Mouse (Mus musculus) forebrain, embryonic 10.5 days (tissue): ENCODE results near the gene Mtnr1a. TPM values are rescaled to one million over a fixed set of nuclear protein-coding genes. Genes with fewer than 3 reads are reported as not detected.

Experiments used
- DNase-seq: peaks from one replicate; pipeline ENCODE4 v3.0.0-alpha.2; 2017; ENCODE audit warnings: low spot score; ENCODE audit errors: extremely low spot score
- H3K27ac ChIP-seq: fragments of 300-500 bp; sonication (generic); 2 replicates; pipeline ENCODE4 v1.5.1; 2016; ENCODE audit warnings: mild to moderate bottlenecking
- H3K27me3 ChIP-seq: fragments of 300-500 bp; sonication (generic); 2 replicates; pipeline ENCODE4 v1.6.1; 2016; ENCODE audit warnings: mild to moderate bottlenecking; ENCODE audit not compliant: poor library complexity, severe bottlenecking
- H3K36me3 ChIP-seq: fragments of 300-500 bp; sonication (generic); replicated peaks from 2 replicates; pipeline ENCODE4 v1.6.1; 2016; ENCODE audit warnings: mild to moderate bottlenecking, moderate library complexity
- H3K4me1 ChIP-seq: fragments of 300-500 bp; sonication (generic); 2 replicates; pipeline ENCODE4 v1.6.1; 2016
- H3K4me3 ChIP-seq: fragments of 300-500 bp; sonication (generic); 2 replicates; pipeline ENCODE4 v1.5.1; 2016; ENCODE audit warnings: mild to moderate bottlenecking, moderate library complexity
- H3K9me3 ChIP-seq: fragments of 300-500 bp; sonication (generic); 2 replicates; pipeline ENCODE4 v1.6.1; 2016; ENCODE audit warnings: mild to moderate bottlenecking, moderate library complexity
- WGBS: fragments of 180-500 bp; shearing (Covaris S2); methylation state at CpG from one replicate; pipeline ENCODE4 v1.1.7; 2016; 5-methylcytosine and 5-hydroxymethylcytosine counted together
- polyA plus RNA-seq: library from polyadenylated mRNA; unstranded; fragments of >200 nt; fragmentation: Nextera tagmentation; extraction: Ambion mirVana; gene quantifications from 2 replicates; pipeline ENCODE4 v1.2.1, GENCODE M21; 2016

Gene Mtnr1a
- 0.09 and 0.10 TPM in 2 replicates for polyA plus RNA-seq

- no peaks in the 10 kb centered on the region for H3K36me3 ChIP-seq
- peak within 1 kb of the TSS; percentile 52 for H3K4me3 ChIP-seq
- peaks cover 15% of the 10 kb centered on the region for H3K27me3 ChIP-seq
- no peaks in the 10 kb centered on the region for H3K9me3 ChIP-seq
- peaks cover 20% of the 10 kb centered on the region for H3K4me1 ChIP-seq
- WGBS, result 10% methylated on average over 29 of the region's 29 CpGs
- DNase-seq, result peak; percentile 92
- peak within 1 kb of the TSS; percentile 74 for H3K27ac ChIP-seq
These were observed at the start of gene Mtnr1a for GRCm38 (mm10) chr8:45068759-45069386. TSS of gene Mtnr1a (plus strand) at chr8:45069137.

GRCm38 (mm10) chr8:45019241-45019640 lies 49.7 kb upstream of the Mtnr1a start:
- no peaks in the 10 kb centered on the region for H3K4me1 ChIP-seq
- H3K27me3 ChIP-seq, result no peaks in the 10 kb centered on the region
- peaks cover 99% of the 10 kb centered on the region for H3K36me3 ChIP-seq
- no peak overlapping the region for H3K4me3 ChIP-seq
- DNase-seq, result no peak
- H3K9me3 ChIP-seq, result peaks cover 10% of the 10 kb centered on the region
- no peak overlapping the region for H3K27ac ChIP-seq
- WGBS, result 82% methylated on average over 5 of the region's 5 CpGs

GRCm38 (mm10) chr8:45021171-45021570 lies 47.8 kb upstream of the Mtnr1a start:
- H3K27me3 ChIP-seq, result no peaks in the 10 kb centered on the region
- no peak for DNase-seq
- 95% methylated on average over 5 of the region's 5 CpGs for WGBS
- peaks cover 21% of the 10 kb centered on the region for H3K9me3 ChIP-seq
- peaks cover 99% of the 10 kb centered on the region for H3K36me3 ChIP-seq
- H3K27ac ChIP-seq, result no peak overlapping the region
- H3K4me1 ChIP-seq, result no peaks in the 10 kb centered on the region
- H3K4me3 ChIP-seq, result no peak overlapping the region

GRCm38 (mm10) chr8:45021911-45022665 lies 46.8 kb upstream of the Mtnr1a start:
- no peak overlapping the region for H3K27ac ChIP-seq
- peaks cover 99% of the 10 kb centered on the region for H3K36me3 ChIP-seq
- WGBS, result 96% methylated on average over 21 of the region's 21 CpGs

GRCm38 (mm10) chr8:45028081-45028497 lies 40.8 kb upstream of the Mtnr1a start:
- DNase-seq, result no peak
- WGBS, result 85% methylated on average over 6 of the region's 6 CpGs

More at GRCm38 (mm10) chr8:45021911-45022665, 46.8 kb upstream of the Mtnr1a start:
- DNase-seq, result no peak
- Histone ChIP-seq H3K4me1 (no peaks in the 10 kb centered on the region), H3K27me3 (no peaks in the 10 kb centered on the region), H3K4me3 (no peak overlapping the region), H3K9me3 (peaks cover 21% of the 10 kb centered on the region)

GRCm38 (mm10) chr8:45038350-45038749 lies 30.6 kb upstream of the Mtnr1a start:
- 82% methylated on average over 15 of the region's 15 CpGs for WGBS
- H3K36me3 ChIP-seq, result peaks cover 100% of the 10 kb centered on the region
- H3K27me3 ChIP-seq, result no peaks in the 10 kb centered on the region
- no peak overlapping the region for H3K4me3 ChIP-seq
- no peaks in the 10 kb centered on the region for H3K4me1 ChIP-seq
- no peak overlapping the region for H3K27ac ChIP-seq
- H3K9me3 ChIP-seq, result peaks cover 3% of the 10 kb centered on the region; the same call in 1 of the 2 replicates
- DNase-seq, result no peak

More at GRCm38 (mm10) chr8:45028081-45028497, 40.8 kb upstream of the Mtnr1a start:
- H3K27ac ChIP-seq, result no peak overlapping the region
- peaks cover 21% of the 10 kb centered on the region for H3K9me3 ChIP-seq
- H3K4me3 ChIP-seq, result no peak overlapping the region
- H3K36me3 ChIP-seq, result peaks cover 98% of the 10 kb centered on the region
- no peaks in the 10 kb centered on the region for H3K4me1 ChIP-seq
- H3K27me3 ChIP-seq, result no peaks in the 10 kb centered on the region

- no peak overlapping the region for H3K4me3 ChIP-seq
- peaks cover 100% of the 10 kb centered on the region for H3K36me3 ChIP-seq
- 96% methylated on average over 26 of the region's 26 CpGs for WGBS
- no peaks in the 10 kb centered on the region for H3K4me1 ChIP-seq
- peaks cover 3% of the 10 kb centered on the region; the same call in 1 of the 2 replicates for H3K9me3 ChIP-seq
- no peak overlapping the region for H3K27ac ChIP-seq
- no peaks in the 10 kb centered on the region for H3K27me3 ChIP-seq
- DNase-seq, result no peak
These were observed 24.8 kb upstream of the Mtnr1a start for GRCm38 (mm10) chr8:45044160-45044559.

GRCm38 (mm10) chr8:45050451-45050850 lies 18.5 kb upstream of the Mtnr1a start:
- no peaks in the 10 kb centered on the region for H3K4me1 ChIP-seq
- no peaks in the 10 kb centered on the region for H3K27me3 ChIP-seq
- 93% methylated on average over 8 of the region's 8 CpGs for WGBS
- peaks cover 2% of the 10 kb centered on the region; the same call in 1 of the 2 replicates for H3K9me3 ChIP-seq
- H3K27ac ChIP-seq, result no peak overlapping the region
- peaks cover 98% of the 10 kb centered on the region for H3K36me3 ChIP-seq
- H3K4me3 ChIP-seq, result no peak overlapping the region
- no peak for DNase-seq

- H3K4me1 ChIP-seq, result no peaks in the 10 kb centered on the region
- no peak overlapping the region for H3K4me3 ChIP-seq
- H3K27me3 ChIP-seq, result no peaks in the 10 kb centered on the region
- 97% methylated on average over 30 of the region's 30 CpGs for WGBS
- no peak overlapping the region for H3K27ac ChIP-seq
- DNase-seq, result no peak
- H3K9me3 ChIP-seq, result peaks cover 5% of the 10 kb centered on the region; the same call in 1 of the 2 replicates
- H3K36me3 ChIP-seq, result peaks cover 97% of the 10 kb centered on the region
These were observed 17.7 kb upstream of the Mtnr1a start for GRCm38 (mm10) chr8:45051236-45051635.

GRCm38 (mm10) chr8:45052205-45052604 lies 16.7 kb upstream of the Mtnr1a start:
- Histone ChIP-seq H3K4me1 (no peaks in the 10 kb centered on the region), H3K27me3 (no peaks in the 10 kb centered on the region), H3K36me3 (peaks cover 87% of the 10 kb centered on the region), H3K9me3 (peaks cover 5% of the 10 kb centered on the region; the same call in 1 of the 2 replicates), H3K4me3 (no peak overlapping the region), H3K27ac (no peak overlapping the region)
- DNase-seq, result no peak
- WGBS, result 83% methylated on average over 1 of the region's 1 CpGs

GRCm38 (mm10) chr8:45052618-45053017 lies 16.3 kb upstream of the Mtnr1a start:
- no peaks in the 10 kb centered on the region for H3K27me3 ChIP-seq
- no peaks in the 10 kb centered on the region for H3K4me1 ChIP-seq
- WGBS, result 96% methylated on average over 9 of the region's 9 CpGs
- H3K4me3 ChIP-seq, result no peak overlapping the region
- no peak overlapping the region for H3K27ac ChIP-seq
- peaks cover 83% of the 10 kb centered on the region for H3K36me3 ChIP-seq
- peaks cover 5% of the 10 kb centered on the region; the same call in 1 of the 2 replicates for H3K9me3 ChIP-seq
- no peak for DNase-seq

- Histone ChIP-seq H3K9me3 (peaks cover 5% of the 10 kb centered on the region; the same call in 1 of the 2 replicates), H3K27me3 (no peaks in the 10 kb centered on the region), H3K36me3 (peaks cover 65% of the 10 kb centered on the region), H3K4me3 (no peak overlapping the region), H3K27ac (no peak overlapping the region), H3K4me1 (no peaks in the 10 kb centered on the region)
- WGBS, result 96% methylated on average over 3 of the region's 3 CpGs
- no peak for DNase-seq
These were observed 13.4 kb upstream of the Mtnr1a start for GRCm38 (mm10) chr8:45055500-45055899.

- Histone ChIP-seq H3K27ac (no peak overlapping the region), H3K27me3 (no peaks in the 10 kb centered on the region), H3K36me3 (peaks cover 52% of the 10 kb centered on the region), H3K4me1 (no peaks in the 10 kb centered on the region), H3K9me3 (peaks cover 5% of the 10 kb centered on the region; the same call in 1 of the 2 replicates), H3K4me3 (no peak overlapping the region)
- WGBS, result 38% methylated on average over 3 of the region's 3 CpGs
- DNase-seq, result no peak
These were observed 12.1 kb upstream of the Mtnr1a start for GRCm38 (mm10) chr8:45056810-45057209.
